Mouse (Mus musculus) liver, adult 2 months (tissue): Measurements from ENCODE around the gene Gja6.

Source experiments
- CTCF ChIP-seq: fragments of 200-500 bp; IDR thresholded peaks from 2 replicates; pipeline ENCODE4 v1.5.1; 2011; ENCODE audit warnings: low read depth, low read length, control low read depth
- POLR2A ChIP-seq: fragments of 200-500 bp; IDR thresholded peaks from 2 replicates; pipeline ENCODE4 v1.6.1; 2011; ENCODE audit warnings: low read length, control low read depth; ENCODE audit not compliant: insufficient read depth; ENCODE audit errors: extremely low read depth

- no peak for TF ChIP-seq POLR2A
- no peak for TF ChIP-seq CTCF
These were observed 43.0 kb downstream of the Gja6 start for GRCm38 (mm10) chrX:160863689-160864383.
